Mouse (Mus musculus): Measurements from ENCODE around the gene Ssbp2.
A peak's percentile ranks its signal among the peaks of the same experiment; 100 is the strongest.

Ssbp2 gene

DNA sequence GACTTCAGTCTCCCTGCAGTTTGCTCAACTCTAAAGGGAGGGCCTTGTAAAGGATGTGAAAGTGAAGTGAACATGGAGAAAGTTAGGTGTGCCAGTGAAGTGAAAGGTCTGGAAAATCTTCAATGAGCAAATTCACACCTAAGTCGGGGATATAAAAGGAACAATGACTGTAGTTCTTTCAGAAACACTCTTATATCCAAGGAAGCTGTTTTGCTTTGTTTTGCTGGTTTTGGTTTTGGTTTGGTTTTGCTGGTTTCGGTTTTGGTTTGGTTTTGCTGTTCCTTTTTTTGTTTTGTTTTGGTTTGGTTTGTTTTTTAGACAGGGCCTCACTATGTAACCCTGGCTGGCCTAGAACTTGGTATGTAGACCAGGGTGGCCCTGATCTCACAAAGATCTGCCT is 175.9 kb downstream of the Ssbp2 start:
- no peak for DNase-seq

DNA sequence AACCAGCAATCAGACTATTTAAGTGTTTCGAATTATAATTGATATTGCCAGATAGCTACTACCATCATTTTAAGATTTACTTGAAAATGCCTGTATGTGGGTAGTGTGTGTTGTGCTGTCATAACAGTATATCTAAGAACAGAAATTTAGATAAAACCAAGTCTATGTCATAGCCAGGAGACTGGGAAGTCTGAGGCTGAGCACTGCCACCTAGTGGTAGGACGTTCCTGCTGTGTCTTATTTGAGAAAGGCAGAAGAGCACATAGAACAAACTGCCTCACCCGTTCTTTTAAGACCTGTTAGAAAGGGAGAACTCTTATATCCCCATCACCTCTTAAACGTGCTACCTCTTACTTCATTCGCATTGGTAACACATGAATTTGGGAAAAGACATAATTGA is 176.7 kb downstream of the Ssbp2 start:
- peak; percentile 80 to 85 for DNase-seq

DNA sequence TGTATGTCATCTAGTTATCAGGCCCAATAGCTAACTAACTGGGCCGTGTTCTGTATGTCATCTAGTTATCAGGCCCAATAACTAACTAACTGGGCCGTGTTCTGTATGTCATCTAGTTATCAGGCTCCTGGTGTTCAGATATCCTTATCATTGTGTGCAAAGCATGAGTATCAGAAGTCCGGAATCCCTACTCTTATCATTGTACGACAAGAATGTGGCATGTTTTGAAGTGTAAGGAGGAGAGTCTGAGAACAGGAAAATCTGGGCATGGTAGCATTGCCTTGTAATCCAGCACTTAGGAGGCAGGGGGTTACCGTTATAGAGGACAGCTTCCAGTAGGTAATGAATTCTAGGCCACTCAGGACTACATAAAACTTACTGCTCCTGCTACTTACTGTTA is 178.8 kb downstream of the Ssbp2 start:
- no peak for DNase-seq

DNA sequence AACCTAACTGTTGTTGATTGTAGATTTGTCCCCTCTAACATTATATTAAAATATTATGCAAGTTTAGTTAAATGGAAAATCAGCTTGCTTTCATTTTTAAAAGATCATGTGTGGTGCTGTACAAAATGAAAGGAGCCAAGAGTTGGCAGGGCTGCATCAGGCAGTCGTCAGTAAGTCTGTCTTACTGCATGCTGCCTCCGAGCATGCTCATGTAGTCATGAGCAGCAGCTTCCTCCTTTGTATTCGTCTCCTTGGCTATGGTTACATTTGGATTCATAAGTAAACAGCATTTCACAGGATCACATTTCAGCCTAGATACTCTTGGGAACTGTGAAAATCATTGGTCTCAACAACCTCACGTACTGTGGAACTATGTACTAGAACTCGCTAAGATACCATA is 180.1 kb downstream of the Ssbp2 start:
- no peak for DNase-seq

DNA sequence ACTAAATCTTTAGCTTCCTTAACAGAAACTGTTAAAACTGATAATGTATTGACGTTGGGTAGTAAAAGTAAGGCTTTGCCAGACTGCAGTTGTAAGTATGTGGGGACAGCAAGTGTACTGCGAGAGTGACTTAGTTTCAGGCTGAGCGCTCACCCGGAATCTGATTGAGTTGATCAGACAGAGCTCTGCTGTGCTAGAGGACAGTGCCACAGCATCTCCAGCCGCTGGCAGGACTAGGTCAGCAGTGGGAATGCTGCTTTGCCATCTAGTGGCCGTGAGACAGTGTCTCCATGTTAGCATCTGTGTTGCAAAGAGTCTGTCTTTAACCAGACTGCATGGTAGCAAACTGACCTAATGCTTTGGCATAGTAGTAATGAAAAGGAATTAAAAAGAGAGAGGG is 188.2 kb downstream of the Ssbp2 start:
- DNase-seq: peak in 1 of 2 experiments; percentile 23

DNA sequence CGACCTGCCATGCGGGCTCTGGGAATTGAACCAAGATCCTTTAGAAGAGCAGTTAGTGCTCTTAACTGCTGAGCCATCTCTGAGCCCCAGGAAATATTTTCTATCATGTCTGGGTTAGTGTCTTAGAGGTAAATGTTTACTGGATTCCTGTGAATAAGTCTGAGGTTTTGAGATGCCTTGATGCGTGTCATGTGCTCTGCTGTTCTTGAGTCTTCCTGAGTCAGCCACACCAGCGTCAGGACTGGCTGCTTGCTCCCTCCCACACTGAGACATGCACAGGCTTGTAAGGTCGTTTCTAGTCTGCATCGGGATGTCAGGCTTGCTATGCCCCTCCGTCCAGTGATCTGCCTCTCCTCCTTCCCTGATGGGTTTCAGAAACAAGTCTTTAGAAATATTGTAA is 189.8 kb downstream of the Ssbp2 start:
- DNase-seq: no peak

DNA sequence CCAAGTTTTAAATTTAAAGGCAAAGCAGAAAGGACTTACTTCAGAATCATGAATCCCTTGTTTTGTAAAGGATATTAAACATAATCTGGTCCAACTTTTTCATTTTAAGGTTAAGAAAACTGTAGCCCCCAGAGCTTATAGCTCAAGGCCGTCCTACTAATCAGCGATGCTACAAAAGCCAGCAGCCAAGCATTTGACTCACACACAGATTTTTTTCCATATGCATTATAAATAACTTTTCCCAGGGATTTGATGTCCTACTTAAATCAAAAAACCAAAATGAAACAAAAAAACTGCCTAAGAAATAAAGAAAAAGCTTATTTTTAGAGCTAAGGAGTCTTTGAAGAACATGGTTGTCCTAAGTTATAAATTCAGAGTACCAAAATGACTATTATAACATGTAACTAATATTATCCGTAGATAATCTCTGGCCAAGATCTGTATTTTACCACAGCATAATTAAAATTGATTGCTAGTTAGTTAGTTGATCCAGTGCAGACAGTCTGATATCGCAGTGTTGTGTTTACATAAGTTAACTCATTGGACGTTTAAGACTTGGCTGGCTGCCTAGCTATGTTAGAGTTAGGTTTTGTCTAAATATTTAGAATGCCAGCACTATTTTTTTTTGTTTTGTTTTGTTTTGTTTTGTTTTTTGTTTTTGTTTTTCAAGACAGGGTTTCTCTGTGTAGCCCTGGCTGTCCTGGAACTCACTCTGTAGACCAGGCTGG is 201.1 kb downstream of the Ssbp2 start:
- no peak for DNase-seq

DNA sequence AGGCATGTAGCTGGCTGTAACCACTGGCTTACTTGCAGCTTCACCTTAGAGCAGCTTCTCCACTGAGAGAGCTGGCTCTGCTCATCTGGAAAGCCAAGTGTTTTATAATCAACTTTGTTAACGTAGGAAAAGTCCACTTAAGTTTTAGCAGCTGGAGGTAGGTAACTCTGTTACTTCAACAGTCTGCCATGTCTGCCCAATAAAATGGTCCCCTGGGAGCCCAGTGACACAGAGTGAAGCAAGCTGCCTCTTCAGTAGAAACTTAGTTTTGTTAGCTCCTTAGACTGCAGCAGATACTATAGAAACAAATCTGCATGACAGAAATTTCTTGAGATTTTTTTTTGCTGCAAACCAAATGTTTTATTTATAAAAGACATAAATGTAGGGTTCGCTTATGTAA is 202.7 kb downstream of the Ssbp2 start:
- DNase-seq: no peak

DNA sequence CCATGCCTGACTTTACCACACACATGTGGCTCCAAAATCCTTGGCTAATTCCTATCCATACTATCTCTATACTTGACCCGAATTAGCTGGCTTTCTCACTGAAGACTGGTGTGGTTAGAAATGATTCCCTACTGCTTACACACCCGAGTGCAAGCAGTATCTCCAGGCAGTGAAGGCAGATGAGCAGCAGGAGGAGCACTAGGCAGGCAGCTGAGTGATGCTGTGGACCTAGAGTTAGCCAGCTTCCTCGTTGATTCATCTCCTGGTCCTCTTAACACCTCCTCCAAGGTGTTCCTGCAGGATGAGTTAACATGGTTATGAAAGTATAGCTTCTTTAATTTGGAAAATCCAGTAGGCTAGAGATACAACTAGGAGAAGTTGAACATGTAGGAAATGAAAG is 213.2 kb downstream of the Ssbp2 start:
- DNase-seq: no peak

DNA sequence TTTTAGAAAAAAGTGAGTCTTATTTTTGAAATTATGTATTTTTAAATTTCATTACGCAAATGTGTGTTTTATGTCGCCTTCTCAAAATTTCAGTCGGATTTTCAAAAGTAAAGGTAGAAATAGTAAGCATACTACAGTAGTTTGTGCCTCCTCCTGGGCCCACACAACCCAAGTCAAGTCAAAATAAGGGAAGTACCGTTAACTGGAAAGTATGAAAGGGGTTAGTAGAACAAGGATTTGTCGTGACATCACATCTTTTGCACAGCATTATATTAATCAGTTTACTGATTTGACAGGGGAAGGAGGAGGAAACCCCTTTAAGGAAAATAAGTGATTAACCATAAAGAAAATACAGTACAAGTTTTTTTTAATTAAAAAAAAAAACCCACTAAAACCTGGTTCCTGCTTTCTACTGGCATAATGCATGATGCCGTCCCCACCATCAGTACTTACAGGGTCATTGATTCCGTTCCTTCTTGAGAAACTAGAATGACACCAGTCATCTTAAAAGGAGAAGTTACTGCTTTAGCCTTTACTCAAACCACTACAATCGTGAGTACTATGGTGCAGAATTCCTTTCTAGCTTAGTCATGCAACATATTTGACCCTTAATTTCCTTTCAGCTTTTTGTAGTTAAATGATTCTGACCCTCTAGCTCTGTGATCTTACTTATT is 220.8 kb downstream of the Ssbp2 start:
- DNase-seq: no peak

DNA sequence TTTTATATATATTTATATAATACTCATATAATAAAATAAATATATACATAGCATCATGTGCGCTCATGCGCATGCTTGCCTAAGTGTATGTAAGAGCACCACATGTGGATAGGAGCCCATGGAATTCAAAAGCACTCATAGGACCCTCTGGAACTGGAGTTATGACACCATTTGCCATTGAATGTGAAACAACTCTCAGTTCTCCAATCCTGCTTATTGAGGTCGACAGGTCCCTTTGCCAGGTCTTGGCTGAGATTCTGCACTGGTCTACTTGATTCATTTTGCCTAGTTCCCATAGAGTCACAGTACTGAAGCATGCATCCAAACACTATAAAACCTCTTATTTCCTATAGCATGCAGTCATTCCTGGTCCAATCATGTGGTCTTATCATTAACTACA is 221.4 kb downstream of the Ssbp2 start:
- no peak for DNase-seq

DNA sequence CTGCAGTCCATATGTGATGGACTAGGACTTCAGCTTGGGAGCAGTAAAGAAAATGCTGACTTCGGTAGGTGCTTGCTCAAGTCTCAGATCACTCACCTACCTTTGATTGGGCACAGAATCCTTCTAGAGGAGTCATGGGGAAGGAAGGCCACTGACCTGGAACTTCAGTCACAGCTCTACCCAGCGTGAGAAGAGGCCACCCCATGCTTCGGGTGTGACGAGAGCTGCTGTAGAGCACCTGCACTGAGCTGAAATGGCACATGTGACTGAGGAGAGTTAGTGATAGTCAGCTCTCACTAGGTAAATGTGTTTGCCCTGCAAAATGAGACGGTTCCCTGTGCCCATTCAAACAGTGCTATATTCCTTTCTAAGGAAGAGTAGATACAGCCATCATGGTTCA is 230.0 kb downstream of the Ssbp2 start:
- DNase-seq: no peak

DNA sequence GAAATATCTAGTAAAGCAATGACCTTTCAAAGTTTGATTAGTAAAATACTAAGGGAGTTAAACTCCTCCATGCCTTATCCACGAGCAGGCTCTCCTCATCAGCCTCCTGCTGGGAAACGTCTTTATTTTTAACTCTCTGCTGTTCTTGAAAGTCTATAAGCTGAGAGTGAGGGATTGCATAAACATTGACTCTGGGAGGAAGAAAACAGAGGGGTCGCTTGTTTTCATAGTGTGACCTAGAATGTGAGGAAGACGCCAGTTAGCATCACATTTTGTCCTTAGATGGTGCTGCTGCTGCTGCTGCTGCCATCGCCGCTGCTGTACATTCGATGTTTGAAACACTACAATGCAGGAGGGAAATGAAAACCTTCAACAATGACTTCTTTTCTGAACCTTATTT is 233.5 kb downstream of the Ssbp2 start:
- DNase-seq: no peak

DNA sequence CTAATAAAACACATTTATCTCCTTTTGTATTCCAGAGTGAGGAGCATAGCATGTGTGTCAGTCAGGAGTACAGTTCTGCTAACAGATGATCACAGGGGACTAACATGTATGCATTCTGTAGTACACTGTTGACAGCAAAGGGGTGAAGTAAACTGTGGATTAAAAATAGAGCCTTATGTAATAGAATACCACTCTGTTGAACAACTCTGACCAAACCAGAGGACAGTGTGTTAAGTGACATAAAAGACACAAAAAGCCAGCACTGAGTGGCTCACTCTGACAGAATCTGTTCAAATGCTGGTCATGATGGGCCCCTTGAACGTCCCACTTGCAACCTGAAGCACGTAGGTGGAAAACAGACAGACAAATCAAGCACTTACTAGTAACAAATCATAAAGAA is 235.3 kb downstream of the Ssbp2 start:
- DNase-seq: no peak

DNA sequence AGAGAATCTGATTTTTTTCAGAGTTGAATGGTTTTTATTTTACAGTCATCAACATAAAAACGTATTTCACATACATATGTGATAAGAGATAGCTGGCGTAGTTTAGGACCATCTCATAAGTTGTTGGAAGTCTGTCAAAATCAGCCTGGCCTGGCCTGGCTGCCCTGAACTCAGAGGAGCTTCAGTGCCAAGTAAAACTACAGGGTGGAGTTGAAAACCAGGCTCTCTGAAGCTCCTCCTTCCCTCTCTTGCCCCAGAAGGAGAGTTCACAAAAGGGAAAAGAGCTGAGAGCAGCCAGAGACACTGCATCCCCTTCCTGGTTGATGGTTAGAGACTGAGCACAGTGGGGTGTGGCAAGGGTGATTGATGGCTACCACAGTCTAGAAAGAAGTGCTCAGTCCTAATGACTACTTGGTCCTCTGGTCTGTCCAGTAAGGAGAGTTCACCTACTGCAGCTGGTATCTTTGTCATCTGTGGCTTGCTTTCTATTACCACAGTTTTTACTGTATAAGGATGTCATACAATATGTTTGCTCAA is 236.1 kb downstream of the Ssbp2 start:
- DNase-seq: no peak

DNA sequence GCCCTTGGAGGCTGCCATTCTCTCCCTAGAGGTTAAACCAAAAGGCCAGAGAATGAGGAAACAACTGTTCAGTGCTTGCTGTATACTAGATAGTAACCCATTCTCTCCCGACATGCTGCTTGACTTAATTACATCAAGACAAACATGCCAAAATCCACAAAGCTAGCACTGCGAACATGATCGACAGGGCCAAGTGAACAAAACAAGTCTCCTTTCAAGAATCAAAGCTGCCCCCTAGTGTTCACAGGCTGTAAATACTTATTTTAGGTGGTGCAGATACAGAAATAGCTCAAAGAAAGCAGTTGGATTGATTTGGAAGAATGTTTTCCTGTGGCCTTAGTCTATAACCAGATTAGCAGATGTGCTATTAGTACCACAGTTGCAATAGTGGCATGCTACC is 236.9 kb downstream of the Ssbp2 start:
- no peak for DNase-seq

DNA sequence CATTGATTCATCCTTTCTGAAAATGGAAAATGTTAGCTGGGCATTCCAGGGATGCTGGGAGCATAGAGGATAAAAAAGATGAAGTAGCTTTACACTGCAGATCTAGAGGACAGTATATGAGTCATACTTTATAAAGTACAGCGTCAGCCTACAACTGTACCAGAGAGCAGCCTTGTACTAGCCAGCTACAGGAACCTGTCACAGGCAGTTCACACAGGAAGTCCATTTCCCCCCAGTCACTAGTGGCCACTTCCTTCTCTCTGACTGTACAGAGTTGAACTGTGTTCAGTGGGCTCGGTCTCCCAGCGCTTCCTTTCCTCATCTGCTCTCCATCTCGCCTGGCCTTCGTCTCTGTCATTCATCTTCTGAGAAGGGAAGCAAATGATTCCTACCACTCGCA is 242.3 kb downstream of the Ssbp2 start:
- DNase-seq: no peak

DNA sequence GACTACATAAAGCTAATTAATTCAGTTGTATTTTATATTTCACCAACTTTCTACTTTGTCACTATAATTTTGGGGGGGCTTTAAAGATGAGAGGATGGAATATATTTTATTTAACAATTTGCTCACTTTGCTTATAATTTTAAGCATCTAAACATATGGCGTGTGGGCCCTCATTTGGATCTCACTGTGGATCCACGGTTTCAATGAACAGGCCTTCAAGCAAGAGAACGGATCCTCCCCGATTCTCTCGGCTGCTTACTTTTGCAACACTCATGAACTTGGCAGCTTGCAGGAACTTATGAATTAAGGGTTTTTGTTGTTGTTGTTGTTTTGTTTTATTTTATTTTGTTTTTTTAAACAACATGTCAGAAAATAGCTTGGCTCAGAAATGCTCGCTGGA is 259.4 kb downstream of the Ssbp2 start:
- no peak for DNase-seq

DNA sequence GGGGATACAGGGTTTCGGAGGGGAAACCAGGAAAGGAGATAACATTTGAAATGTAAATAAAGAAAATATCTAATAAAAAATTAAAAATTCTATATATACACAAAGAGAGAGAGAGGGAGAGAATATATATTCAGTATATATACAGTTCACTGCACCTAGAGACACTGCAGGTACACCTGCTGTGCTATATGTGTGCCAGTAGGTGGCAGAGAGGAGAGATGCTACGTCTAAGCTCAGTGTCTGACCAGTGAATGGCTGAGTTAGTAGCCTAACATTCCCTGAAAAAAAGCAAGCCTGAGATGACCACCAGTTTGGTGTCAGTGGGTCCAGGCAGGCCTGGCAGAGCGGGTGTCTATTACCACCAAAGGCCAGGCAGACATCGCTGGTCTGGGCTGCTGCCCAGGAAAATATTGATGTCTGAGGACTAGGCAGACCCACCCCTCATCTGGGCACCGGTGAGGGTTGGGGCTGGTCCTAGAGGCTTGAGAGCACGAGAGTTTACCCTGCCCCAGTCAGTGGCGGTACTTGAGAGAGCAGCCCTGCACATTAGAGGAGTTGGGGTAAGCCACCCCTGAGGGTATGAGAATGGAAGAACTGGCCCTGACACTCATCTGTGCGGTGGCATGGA is 263.1 kb downstream of the Ssbp2 start:
- DNase-seq: no peak

DNA sequence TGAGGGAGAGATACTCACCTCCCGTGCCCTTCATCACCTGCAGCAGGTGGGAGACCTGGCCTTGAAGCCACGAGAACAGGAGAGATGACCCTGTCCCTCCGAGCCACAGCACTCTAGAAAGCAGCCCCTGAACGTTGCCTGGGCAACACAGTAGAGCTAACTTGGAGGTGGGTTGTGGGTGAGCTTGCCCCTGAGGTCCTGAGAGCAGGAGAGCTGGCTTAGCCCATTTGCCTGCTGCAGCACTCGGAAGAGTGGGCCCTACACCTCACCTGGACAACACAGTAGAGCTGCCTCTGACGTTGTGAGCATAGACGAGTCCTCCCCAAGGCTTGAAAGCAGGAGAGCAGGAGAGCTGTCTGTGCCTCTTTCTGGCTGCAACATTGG is 263.6 kb downstream of the Ssbp2 start:
- DNase-seq: no peak

DNA sequence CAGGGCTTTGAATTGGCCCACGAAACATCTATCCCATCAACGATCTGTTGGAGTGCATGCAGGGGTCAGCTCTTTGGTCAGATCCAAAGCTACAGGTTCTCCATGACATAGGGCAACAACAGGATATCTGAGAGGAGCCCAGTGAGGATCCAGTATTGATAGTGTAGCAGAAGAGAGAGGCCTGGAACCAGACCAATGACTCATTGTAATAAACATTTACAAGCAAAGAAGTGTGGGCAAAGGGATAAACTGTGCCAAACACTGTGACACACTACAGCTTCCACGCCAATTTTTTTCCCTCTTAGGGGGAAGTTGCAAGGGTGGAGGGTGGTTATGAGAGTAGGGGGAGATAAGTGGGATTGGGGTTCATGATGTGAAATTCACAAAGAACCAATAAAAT is 264.1 kb downstream of the Ssbp2 start:
- no peak for DNase-seq

DNA sequence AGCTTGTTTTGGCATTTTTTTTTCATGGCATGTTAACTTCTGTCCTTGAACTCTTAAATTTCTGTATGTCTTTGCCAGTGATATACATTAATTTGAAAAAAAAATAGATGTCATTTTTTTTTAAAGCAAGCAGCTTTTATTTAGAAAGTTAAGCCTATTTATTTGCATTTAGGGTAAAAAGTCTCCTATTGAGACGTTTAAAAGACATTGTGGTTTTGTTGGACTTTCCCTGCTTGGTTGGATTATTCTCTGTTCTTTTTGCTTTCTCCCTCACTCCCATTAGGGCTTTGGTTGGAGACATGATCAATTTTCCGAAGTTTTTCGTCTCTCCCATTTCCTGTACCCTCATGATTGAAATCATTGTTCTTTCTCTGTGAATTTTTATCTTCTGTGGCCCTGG is 265.0 kb downstream of the Ssbp2 start:
- no peak for DNase-seq

DNA sequence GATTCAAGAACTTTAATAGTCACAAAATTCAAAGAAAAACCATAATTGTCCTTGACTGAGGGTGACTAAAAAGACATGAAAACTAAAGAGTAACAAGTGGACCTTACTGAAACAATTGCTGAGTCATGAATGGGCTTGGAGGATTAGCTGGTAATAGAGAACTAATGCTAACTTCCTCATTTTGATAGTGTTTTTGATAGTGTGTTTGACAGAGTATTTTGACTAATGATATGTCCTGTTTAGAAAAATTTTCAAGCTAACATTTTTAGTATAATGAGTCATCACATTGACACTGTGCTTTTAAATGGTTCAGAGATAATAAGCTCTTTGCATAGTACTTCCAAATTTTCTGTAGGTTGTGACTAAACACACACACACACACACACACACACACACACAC is 267.8 kb downstream of the Ssbp2 start:
- DNase-seq: no peak

DNA sequence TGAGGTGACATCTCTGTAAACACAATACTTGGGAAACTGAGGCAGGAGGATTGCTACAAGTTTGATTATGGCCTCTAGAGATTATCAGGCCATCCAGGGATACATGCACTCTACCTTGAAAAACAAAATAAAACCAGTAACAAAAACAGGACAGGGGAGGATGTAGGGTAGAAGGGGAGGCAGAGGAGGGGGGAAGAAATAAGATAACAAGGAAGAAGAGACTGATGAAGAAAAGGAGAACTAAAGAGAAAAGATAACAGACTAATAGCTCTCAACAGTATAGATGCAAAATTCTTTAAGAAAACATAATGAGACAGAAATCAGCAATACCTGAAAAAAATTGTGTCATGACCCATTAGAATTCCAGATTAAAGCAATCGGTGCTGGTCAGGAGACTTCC is 277.1 kb downstream of the Ssbp2 start:
- DNase-seq: no peak

Measured in thymus, postnatal 36 days (tissue).